Mouse (Mus musculus) ES-E14 (cell line): Measurements from ENCODE around the gene Klhdc10. TPM values are rescaled to one million over a fixed set of nuclear protein-coding genes. Genes with fewer than 3 reads are reported as not detected.
"Not testable (repeated sequence)": the region's sequence is repeated elsewhere in the genome, so short reads cannot be mapped to it uniquely, and the experiment has no call there.

Source experiments
- DNase-seq: peaks from one replicate; pipeline ENCODE4 v3.0.0-alpha.2; 2013; ENCODE audit warnings: low read depth, low spot score
- H3K27ac ChIP-seq: 2 replicates; pipeline ENCODE4 v1.5.1; 2012; ENCODE audit warnings: low read depth, mild to moderate bottlenecking, low read length, moderate library complexity, mixed read lengths; ENCODE audit not compliant: poor library complexity, insufficient read depth, severe bottlenecking
- H3K36me3 ChIP-seq: 2 replicates; pipeline ENCODE4 v1.6.1; 2012; ENCODE audit warnings: mild to moderate bottlenecking, low read length, moderate library complexity, mixed read lengths; ENCODE audit not compliant: control insufficient read depth, poor library complexity, insufficient read depth, severe bottlenecking
- H3K4me1 ChIP-seq, 2 experiments: fragments of 150-350 bp in 1 of 2; sonication (generic) in 1 of 2; 2 replicates each; pipeline ENCODE4 v1.6.1; 2012; ENCODE audit warnings: low read length in 2 of 2, mild to moderate bottlenecking in 1 of 2, mixed read lengths in 1 of 2; ENCODE audit not compliant: control insufficient read depth in 2 of 2, insufficient read depth in 2 of 2, poor library complexity in 1 of 2
- H3K4me3 ChIP-seq, 2 experiments: fragments of 150-350 bp in 1 of 2; sonication (generic) in 1 of 2; 2 replicates each; pipeline ENCODE4 v1.5.1; 2012; ENCODE audit warnings: low read length in 2 of 2, low read depth in 1 of 2, mild to moderate bottlenecking in 1 of 2, mixed read lengths in 1 of 2; ENCODE audit not compliant: insufficient read depth in 1 of 2, poor library complexity in 1 of 2, severe bottlenecking in 1 of 2
- H3K9ac ChIP-seq: 2 replicates; pipeline ENCODE4 v1.6.1; 2012; ENCODE audit warnings: low read depth, mild to moderate bottlenecking, low read length, mixed read lengths; ENCODE audit not compliant: poor library complexity, insufficient read depth, severe bottlenecking
- H3K9me3 ChIP-seq: fragments of 150-350 bp; sonication (generic); 2 replicates; pipeline ENCODE4 v1.6.1; 2012; ENCODE audit warnings: low read depth, mild to moderate bottlenecking, low read length; ENCODE audit not compliant: control insufficient read depth, insufficient read depth
- CHD2 ChIP-seq: IDR thresholded peaks from 2 replicates; pipeline ENCODE4 v1.6.1; 2014; ENCODE audit warnings: mild to moderate bottlenecking, low read depth, low read length, inconsistent platforms
- HCFC1 ChIP-seq: IDR thresholded peaks from 2 replicates; pipeline ENCODE4 v1.6.1; 2012; ENCODE audit warnings: low read length, inconsistent platforms, borderline replicate concordance; ENCODE audit not compliant: insufficient read depth
- MAFK ChIP-seq: IDR thresholded peaks from 2 replicates; pipeline ENCODE4 v1.6.1; 2014; ENCODE audit warnings: mild to moderate bottlenecking, low read depth, low read length, inconsistent platforms; ENCODE audit not compliant: insufficient read depth
- ZC3H11A ChIP-seq: IDR thresholded peaks from 2 replicates; pipeline ENCODE4 v1.6.1; 2012; ENCODE audit warnings: low read depth, mild to moderate bottlenecking, inconsistent platforms, low read length, borderline replicate concordance
- ZNF384 ChIP-seq: IDR thresholded peaks from 2 replicates; pipeline ENCODE4 v1.6.1; 2012; ENCODE audit warnings: low read depth, low read length, inconsistent platforms
- in situ Hi-C, 2 experiments: fragments of 600-800 bp; cut with MboI; formaldehyde crosslinking; loops; one replicate each; pipeline ENCODE4 v1.15.1; 2025; ENCODE audit warnings: low sequenced_read_pairs in 2 of 2, inconsistent platforms in 1 of 2; ENCODE audit not compliant: unreplicated experiment in 2 of 2
- total RNA-seq: library from RNA; depleted of rRNA; stranded (reverse); fragments of 300-350 nt; gene quantifications from 2 replicates; pipeline ENCODE4 v1.2.3, GENCODE M21; 2012

Klhdc10 gene
- total RNA-seq, 1 experiment: 48.9 TPM

GRCm38 (mm10) chr6:30374731-30375510 lies 26.7 kb upstream of the Klhdc10 start:
- Histone ChIP-seq H3K36me3 (peaks cover 53% of the 10 kb centered on the region), H3K4me3 (no peak overlapping the region), H3K9ac (no peak overlapping the region), H3K4me1 (peaks cover 2 to 3% of the 10 kb centered on the region in 2 experiments; a peak in 2 of 4 replicates), H3K9me3 (no peaks in the 10 kb centered on the region), H3K27ac (no peak overlapping the region)
- DNase-seq: no peak
- in situ Hi-C loops: no loop called here
- TF ChIP-seq MAFK: no peak
- no peak for TF ChIP-seq ZC3H11A
- TF ChIP-seq CHD2: no peak
- TF ChIP-seq ZNF384: no peak
- no peak for TF ChIP-seq HCFC1

DNA sequence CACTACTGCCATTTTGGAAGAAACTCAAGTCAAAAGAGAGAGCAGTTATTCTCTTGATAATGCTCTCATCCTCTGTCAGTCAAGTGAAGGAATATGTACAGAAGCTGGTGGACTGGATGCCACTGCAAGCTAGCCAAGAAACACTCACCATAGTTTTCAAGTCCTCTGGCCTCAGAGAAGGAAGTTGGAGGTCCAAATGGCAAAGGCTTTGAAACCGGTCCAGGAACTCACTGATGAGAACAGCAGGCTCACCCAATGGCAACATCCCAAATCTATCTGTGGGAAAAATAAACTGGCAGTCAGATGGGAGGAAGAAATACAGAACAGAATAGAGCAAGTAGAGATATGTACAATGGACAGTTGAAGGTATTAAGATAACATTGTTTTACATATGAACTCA lies 25.9 kb upstream of the Klhdc10 start:
- no peak for DNase-seq
- Histone ChIP-seq H3K27ac (no peak overlapping the region), H3K36me3 (peaks cover 48% of the 10 kb centered on the region), H3K4me1 (peaks cover 2 to 3% of the 10 kb centered on the region in 2 experiments; a peak in 2 of 4 replicates), H3K4me3 (no peak overlapping the region), H3K9ac (no peak overlapping the region), H3K9me3 (no peaks in the 10 kb centered on the region)
- TF ChIP-seq CHD2: no peak
- no peak for TF ChIP-seq HCFC1
- TF ChIP-seq MAFK: no peak
- no peak for TF ChIP-seq ZC3H11A
- TF ChIP-seq ZNF384: no peak
- in situ Hi-C loops: no loop called here

DNA sequence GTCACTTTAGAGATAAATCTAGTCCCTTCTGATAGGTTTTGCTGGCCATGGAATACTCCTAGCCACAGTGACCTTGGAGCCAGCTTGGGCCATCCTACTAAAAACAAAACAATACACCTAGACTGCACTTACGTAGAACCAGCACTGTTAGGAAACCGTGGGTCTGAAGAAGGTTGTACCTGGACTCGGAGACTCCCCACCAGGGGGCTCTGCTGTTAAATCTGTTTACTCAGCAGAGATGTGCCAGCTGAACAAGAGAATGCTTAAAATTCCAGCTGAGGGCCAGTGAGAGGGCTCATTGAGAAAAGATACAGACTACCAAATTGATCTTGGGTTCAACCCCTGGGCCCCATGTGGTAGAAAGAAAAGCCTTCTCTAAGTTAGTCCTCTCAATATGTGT lies 20.6 kb upstream of the Klhdc10 start:
- Histone ChIP-seq H3K4me3 (no peak overlapping the region), H3K36me3 (peaks cover 37% of the 10 kb centered on the region), H3K27ac (no peak overlapping the region), H3K4me1 (peaks cover 0 to 2% of the 10 kb centered on the region in 2 experiments; a peak in 1 of 4 replicates), H3K9ac (no peak overlapping the region), H3K9me3 (no peaks in the 10 kb centered on the region)
- no peak for DNase-seq
- in situ Hi-C loops: no loop called here
- peak; percentile 82 for TF ChIP-seq MAFK
- TF ChIP-seq CHD2: no peak
- no peak for TF ChIP-seq ZC3H11A

DNA sequence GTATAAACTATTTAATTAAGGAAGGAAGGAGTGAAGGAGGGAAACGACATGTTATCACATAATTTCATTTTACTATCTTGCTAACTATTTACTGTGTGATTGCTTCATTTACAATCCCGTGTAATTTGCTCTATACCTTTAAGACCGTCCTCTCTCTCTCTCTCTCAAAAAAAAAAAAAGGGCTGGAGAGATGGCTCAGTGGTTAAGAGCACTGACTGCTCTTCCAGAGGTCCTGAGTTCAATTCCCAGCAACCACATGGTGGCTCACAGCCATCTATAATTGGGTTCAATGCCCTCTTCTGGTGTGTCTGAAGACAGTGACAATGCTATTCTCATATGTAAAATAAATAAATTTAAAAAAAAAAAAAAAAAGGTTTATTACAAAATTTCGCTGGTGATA lies 11.4 kb upstream of the Klhdc10 start:
- in situ Hi-C loops, H3K9me3 ChIP-seq, H3K4me1 ChIP-seq, DNase-seq, H3K36me3 ChIP-seq: not testable (repeated sequence)
- peak overlapping the region; percentile 98 for H3K9ac ChIP-seq
- TF ChIP-seq ZNF384: peak; percentile 47; the same call in 1 of the 2 replicates
- H3K27ac ChIP-seq: peak overlapping the region; percentile 72
- H3K4me3 ChIP-seq: peak overlapping the region; percentile 100
